Mouse (Mus musculus) erythroblast, embryonic 14.5 days (primary cell): ENCODE results near the gene A830031A19Rik.

Source experiments
- GATA1 ChIP-seq: IDR thresholded peaks from 2 replicates; pipeline ENCODE4 v1.6.1; 2012; ENCODE audit warnings: low read length, inconsistent platforms, mixed read lengths
- TAL1 ChIP-seq: IDR thresholded peaks from 3 replicates; pipeline ENCODE4 v1.6.1; 2012; ENCODE audit warnings: low read length, inconsistent platforms, mixed read lengths

GRCm38 (mm10) chr11:24060428-24060827 is 14.4 kb downstream of the A830031A19Rik start:
- no peak for TF ChIP-seq GATA1
- TF ChIP-seq TAL1 = no peak
